Mouse (Mus musculus): ENCODE data around the gene Habp4.

DNA sequence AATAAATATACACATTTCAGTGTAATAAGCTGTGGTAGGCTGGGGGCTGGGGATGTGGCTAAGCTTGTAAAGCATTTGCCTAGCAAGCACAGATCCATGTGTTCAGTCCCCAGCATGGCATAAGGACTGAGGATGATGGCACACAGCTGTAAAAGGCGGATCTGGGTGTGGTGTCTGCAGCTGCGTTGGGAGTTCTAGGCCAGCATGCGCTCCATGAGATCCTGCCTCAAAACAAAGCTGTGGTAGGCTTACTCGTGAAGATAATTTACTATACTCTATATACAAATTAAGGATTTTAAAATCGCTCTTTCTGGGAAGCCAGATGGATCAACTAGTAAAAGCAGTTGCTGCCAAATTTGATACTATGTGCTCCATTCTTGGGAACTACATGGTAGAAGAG, 53.3 kb downstream of the Habp4 start:
- TF ChIP-seq POLR2A (IDR thresholded peaks at IDR 0.05; ENCODE audit: extremely low read depth, insufficient read depth, low read length) = no peak
- TF ChIP-seq CTCF (IDR thresholded peaks at IDR 0.05; ENCODE audit: low read depth, low read length) = no peak
